Mouse (Mus musculus) naive thymus-derived CD4-positive, alpha-beta T cell, adult 2 months (primary cell): ENCODE measurements at regions not wholly inside any gene's neighbourhood (a gene's known extent, or its start where the extent isn't known, plus 50 kb on each side); places are given as distances from the start of the nearest gene placed in this dataset.

Experiments
- DNase-seq: peaks from one replicate; pipeline ENCODE4 v3.0.0-alpha.2; 2011; ENCODE audit warnings: low read depth

DNA sequence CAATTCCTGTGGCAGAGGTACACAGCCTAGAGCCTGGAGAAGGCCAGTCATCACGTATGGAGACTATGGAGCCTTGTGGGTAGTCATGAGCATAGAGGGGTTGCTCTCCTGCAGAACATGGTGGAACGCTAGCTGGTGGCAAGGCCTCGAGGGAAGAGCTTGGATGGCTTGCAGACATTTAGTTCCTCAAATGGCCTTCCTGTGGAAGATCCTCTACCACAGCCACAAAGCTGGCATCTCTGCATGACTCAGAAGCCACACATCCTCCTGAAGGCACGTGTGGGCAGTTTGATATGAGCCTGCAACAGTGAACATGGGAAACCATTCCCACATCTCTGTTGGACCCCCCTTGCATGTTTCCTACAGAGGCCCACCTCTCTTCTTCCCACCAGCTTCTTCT lies 547.9 kb upstream of the Lrrc6 start:
- no peak for DNase-seq

DNA sequence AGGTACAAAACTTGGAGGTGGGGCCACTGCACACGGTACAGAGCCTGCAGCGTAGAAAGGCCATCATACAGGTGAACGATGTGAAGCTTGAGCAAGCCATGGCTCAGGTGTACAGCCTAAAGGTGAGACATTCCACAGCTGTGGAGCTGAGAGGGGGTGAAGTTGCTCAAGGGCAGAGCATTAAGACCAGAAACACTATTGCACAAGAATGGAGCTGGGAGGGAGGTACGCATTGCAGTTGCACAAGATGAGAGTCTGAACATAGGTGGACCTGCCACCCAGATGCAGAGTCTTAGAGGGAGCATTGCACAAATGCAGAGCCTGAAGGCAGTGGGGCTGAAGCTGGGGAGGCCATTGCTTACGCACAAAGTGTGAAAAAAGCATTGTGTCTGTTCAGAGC lies 547.4 kb upstream of the Lrrc6 start:
- no peak for DNase-seq

DNA sequence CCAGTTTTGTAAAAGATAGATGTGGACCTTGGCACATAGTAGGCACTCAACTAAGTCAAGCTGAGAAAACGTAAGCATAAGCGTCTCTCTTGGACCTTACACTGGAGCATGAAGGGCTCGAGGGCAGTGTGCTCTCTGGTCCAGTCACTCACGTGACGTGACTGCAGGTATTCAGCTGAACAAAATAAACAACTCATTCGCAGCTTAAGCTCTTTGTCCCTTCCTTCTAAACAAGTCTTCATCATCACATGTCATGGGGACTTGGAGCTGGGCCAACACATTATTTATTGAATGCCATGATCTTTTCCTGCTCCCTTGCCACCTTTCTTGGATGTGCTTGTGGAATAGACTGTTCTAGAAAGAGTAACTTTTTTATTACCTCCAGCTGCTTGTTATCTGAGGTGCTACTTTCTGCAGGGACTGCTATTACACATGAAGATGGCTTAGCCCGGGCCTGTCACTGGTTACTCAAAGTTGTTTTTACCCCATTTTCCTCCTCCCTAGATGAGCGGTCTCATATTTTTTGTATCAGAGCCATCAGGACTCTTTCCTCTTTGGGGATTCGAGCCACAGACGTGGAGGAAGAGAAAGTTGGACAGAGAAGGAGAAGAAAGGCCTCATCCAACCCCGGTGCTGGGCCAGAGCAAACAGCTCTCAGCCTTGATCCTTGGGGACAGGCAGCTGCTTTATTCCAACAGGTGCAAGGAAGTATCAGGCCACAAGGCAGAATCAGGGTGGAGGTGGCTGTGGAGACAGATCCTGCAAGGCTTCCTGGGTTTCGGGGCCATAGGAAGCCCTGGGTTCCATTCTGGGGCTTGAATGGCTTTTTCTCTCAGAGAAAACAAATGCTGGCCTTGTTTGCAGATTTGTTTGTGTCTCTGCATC lies 545.5 kb upstream of the Lrrc6 start:
- no peak for DNase-seq

DNA sequence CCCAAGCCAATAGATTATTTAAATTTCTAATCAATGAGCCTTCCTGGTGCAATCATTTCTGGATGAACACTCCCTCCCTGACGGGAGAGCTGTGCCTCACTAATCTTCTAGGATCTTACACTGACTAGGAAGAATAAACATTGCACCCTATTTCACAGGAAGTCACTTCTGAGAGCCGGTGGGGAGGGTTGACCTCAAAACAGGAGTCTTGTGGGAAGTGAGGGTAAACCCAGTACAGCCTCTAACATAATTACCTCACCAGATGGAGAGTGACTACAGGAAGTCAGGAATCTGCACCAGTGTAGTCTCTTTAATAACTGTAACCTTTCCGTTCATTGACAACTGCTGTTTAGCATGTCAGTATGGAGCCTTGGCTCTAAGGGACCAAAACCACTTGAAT lies 544.6 kb upstream of the Lrrc6 start:
- DNase-seq, result peak; percentile 40

DNA sequence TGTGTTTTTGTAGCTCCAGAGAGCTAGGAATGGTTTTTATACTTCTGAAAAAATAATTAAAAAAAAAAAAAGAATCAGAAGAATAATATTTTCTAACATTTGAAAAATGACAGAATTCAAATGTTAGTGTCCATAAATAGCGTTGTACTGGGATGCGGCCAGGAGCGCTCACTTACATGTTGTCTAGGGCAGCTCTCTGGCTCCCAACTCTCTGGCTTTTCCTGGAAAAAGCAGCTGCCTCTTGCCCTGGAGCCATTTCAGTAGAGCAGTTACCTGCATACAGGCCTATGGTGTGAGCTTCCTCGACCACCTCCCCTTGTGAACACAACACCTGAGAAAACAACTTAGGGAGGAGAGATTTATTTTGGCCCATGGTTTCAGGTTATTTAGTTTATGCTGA lies 544.1 kb upstream of the Lrrc6 start:
- DNase-seq, result no peak

DNA sequence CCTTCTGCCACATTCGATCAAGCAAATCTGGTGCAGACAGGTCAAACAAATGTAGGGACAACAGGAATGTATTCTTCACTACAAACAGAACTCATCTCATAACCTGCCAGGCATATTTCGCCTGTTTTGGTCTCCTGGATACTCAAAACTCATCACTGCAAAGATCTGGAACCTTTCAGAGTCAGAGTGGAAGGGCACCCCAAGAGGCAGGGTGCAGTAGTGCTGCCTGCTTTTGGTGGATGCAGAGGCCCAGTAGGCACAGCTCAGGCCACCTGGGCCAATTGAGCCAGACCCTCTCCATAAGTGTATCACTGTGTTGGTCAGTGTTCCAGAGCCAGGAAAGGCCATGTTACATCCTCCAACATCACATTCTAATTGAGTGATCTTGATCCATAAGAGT lies 541.4 kb upstream of the Lrrc6 start:
- DNase-seq, result peak; percentile 58

DNA sequence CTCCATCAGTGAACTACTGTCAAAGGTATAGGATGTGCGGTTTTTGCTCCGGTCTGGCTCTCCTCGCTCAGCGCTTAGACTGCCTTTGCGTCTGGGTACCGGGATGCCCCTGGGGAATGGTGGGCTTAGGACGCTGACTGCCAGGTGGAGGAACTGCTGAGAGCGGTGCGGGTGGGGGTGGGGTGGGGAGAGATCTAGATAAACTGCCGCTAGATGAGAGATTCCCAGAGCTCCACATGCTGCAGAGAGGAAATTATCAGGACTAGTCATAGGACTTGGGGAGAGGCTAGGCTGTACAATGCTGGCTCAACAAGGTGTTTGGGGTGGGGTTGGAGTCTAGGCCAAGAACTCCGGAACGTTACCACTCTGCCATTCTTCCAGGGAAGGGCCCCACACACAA lies 539.5 kb upstream of the Lrrc6 start:
- no peak for DNase-seq

DNA sequence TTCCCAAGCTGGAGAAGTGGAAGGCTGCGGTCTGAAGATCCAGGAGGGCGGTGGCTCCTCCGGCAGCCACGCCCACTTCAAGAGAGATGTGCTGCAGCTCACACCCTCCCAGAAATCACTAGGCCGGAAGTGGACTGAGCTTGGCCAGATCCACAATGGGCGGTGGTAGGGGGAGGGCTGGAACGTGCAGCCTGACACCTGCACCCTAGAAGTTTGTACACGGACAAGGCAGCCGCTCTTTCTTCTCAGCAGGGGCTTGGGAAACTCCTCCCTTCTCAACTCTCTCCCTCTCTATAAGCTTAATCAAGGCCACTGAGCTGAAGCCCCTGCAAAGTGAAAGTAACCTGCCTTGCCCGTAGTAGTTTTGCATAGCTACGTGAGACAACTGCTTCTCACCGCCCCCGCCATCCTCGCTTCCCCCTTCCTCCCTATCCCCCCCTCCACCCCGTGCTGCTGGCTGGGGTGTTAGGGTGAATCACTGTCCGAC lies 538.8 kb upstream of the Lrrc6 start:
- peak; percentile 79 for DNase-seq

DNA sequence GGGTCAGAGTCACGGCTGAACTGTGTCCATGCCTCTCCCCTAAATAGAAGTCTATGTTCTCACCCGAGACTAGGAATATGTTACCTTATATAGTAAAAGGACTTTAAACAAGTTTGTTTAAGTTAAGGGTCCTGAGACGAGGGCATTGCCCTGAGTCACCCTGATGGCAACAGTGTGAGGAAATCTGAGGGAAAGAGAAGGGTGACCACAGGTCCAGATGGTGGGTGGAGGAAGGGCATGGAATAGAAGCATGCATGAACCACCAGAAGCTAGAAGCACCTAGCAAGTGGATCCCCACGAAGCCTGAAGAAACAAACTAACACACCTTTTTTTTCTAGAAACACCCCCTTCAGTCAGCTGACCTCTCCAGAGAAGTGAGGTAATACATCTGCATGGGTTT lies 536.9 kb upstream of the Lrrc6 start:
- no peak for DNase-seq

DNA sequence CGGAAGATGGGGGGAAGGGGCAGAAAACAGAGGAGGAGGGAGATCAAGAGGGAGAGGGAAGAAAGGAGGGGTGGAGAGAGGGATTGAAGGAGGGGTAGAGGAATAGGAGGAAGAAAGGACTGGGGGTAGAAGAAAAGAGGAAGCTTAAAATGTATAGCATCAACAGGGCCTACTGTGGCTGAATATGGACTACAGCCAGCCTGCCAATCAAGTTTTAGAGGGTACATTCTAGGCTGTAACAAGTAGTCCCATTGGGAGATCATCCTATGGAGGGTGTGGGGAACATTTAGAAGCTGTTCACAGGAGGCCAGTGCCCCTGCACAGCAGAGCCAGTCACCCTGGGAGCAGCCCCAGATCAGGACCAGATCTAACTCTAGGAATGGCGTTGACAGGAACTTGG lies 535.6 kb upstream of the Lrrc6 start:
- no peak for DNase-seq

DNA sequence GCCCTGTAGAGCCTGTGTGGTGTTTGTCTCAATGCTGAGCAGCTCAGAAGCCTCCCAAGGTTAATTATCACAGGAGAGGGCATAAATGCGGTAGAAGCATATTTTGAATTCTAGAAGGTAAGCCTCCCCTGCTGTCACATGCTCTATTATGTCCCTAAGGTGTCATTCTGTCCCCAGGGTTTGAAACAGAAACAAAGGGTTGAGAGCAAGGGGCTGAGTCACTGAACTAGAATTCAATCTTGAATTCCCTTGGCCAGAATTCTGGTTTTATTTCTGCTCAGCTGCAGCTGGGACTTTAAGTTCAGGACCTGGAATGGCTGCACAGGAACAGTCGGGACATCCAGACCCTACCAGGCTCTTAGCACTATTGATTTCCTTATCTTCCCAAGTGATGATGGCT lies 533.2 kb upstream of the Lrrc6 start:
- DNase-seq, result no peak

DNA sequence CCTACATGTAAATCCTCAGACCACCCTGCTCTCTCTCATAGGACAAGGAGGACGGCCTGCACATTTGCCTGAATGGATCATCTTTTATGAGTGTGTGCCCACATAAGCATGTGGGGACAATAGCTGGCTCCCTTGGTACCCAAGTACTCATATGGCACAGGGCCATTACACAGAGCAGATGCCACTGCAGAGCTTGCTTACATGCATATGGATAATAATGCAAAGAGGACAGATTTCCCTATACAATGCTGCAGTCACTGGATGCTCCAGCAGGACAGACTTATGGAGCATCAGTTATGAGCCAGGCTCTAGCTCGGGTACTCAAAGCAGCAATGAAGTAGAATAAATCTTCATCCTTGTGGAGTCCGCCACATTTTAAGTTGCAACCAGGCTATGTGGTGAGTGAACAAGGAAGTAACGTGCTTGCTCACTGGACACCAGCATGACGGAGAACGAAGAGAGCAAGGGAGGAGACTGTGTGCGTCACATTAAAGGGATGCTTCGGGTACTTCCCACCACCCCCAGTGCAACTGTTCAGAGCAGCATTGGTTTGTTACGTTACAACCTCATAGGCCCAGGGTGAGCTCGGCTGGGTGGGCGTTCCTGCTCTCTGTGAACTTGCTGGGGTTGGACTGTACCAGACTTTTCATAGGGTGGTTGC lies 531.3 kb upstream of the Lrrc6 start:
- DNase-seq, result no peak

DNA sequence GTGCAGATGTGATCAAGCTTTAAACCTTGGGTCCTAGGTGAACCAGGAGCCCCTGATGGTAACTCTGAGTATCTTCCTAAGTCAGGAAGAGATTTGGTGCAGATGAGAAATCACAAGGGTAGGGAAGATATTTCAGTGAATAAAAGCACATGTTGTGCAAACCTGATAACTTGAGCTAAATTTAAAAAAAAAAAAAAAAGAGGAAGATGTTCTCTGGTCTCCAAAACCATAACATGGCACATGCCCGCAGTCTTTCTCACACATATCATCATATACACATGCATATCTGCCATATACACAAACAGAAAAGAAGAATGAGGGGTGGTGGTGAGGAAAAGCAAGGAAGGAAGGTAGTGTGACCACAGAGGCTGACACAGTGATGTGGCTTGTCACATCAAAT lies 530.3 kb upstream of the Lrrc6 start:
- DNase-seq, result no peak

DNA sequence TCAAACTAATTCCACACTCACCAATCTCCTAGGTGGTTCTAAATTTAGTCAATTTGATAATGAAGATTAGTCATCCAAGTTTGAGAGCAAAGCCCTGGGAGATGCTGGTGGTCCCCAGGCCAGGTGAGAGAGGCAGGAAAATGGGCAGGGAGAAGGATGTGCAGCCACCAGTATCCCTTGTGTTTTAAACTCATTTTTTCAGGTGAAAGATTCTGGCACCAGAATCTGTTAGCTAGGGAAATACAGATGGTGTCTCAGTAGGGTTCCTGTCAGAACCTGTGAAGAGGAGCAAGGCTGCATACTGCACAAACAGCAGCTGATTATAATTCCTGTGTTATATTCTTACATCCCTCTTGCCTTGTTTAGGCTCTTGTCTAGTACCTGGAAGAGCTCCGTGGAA lies 527.5 kb upstream of the Lrrc6 start:
- no peak for DNase-seq

DNA sequence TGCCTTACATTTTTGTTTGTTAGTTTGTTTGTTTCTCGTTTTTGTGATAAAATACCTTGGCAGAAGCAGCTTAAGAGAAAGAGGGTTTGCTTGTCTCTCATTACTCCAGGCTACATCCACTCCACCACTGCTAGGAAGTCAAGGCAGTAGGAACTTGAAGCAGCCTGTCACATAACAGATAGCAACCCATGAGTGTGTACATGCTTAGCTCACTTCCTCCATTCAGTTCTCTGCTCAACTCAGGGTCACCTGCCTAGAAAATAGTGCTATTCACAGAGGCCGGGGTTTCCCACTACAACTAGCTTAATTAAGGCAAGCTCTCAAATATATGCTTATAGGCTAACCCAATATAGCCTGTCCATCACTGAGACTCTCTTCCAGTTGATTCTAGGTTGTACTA lies 527.0 kb upstream of the Lrrc6 start:
- DNase-seq, result no peak

DNA sequence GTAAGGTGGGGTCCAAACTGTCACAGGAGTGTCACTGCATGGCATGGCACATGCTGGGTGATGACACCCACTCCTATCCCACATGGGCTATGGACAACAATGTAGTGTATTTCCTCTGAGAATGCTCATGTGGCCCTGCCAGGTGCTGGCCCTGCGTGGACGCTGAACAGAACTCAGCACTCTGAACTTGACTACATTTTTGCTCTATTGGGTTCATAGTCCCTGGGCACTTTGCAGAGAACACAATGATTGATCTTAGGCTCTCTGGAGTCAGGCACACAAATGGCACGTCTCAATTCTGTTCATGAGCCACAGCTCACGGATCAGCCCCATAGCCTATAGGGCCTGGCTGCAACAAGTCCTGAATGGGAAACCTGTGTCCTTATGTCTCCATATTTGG lies 525.0 kb upstream of the Lrrc6 start:
- DNase-seq, result no peak

DNA sequence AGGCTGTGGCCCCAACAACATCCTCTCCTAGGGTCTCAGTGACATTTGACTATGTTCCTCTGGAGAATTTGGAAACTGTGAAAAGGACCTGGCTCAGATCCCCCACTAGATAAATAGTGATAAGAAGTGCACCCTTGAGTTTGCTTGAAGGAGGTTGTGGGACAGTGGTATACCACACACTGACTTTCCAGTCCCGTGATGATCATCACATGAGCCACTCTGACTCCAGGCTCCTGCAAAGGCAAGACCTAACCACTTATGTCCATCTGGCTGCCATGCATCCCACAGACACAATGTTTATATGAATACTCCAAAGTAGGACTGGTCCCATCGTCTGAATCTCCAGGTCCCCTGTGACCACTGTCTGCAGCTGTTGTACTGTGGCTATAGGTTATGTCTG lies 523.7 kb upstream of the Lrrc6 start:
- no peak for DNase-seq

DNA sequence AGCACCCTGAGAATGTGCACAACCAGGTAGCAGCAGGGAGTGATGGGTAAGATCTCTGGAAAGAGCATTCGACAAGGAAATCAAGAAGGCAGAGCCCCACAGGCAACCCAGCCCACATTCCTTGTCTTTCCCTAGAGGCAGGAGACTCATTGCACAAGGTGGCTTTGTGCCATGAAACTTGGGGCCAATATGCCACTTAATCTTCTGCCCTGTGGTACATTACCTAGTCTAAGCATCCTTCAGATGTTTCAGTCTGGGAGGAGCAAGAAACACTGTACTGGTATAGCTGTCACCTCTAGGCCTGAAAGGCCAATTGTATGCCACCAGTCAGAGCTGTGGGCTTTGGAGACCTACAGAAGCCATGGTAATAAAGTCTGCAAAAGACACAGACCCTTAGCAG lies 522.4 kb upstream of the Lrrc6 start:
- DNase-seq, result no peak

DNA sequence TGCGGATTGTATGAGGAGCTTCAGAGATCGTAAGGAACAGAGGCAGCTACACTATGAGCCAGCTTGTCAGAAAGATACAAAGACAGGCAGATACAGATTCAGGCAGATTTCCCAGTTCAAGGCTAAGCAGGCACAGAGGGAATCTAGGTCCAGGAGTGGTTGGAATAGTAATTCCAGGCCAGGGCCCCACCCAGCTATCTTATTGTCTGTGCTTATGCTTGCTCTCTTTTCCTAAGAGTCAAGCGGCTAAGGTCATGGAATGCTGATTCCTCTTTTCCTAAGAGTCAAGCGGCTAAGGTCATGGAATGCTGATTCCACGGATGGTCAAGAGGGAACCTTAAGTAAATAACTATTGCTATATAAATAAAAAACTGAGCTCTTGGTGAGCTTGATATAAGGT lies 520.7 kb upstream of the Lrrc6 start:
- no peak for DNase-seq

DNA sequence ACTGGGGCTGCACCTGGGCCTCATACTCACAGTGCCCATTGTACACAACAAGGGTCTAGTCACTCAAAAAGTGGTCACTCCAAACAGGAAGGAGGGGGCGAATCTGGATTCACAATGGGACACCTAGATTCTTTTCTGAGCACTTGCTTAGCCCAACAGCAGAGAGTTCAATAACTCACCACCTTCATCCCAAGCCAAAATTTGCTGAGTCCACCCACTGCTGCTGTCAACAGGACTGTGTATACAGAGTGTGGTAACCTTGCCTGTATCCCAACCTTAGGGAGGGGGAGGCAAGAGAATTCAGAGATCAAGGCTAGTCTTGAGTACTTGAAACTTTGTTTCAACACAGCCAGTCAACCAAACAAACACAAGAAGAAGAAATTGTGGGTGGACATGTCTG lies 519.2 kb upstream of the Lrrc6 start:
- DNase-seq, result no peak

DNA sequence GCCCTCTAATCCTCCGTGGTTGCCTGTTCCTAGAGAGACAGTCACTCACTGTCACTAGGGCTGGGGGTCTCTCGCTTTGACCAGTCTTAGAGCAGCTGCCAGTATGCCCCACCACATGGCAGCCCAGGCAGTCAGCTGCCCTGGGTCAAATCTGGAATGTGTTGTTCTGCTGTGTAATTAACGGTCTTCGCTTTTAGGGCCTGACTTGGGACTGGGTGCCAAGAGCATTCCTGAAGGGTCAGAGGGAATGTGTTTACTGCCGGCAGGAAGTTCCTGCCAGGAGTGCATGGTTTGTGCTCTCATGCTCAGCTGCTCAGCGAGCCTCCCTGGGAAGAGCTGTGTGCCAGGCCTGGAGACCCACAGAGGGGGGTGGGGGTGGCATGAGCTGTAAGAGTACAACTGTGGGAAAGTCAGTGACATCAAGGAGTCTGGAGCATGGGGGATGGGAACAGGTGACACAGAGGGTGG lies 518.5 kb upstream of the Lrrc6 start:
- no peak for DNase-seq
